Mouse (Mus musculus): ENCODE data around the gene Lce1a2.
"Not testable (repeated sequence)": the region's sequence is repeated elsewhere in the genome, so short reads cannot be mapped to it uniquely, and the experiment has no call there.

The Lce1a2 gene

GRCm38 (mm10) chr3:92670215-92670614 is at the start of gene Lce1a2:
Lce1a2 (minus strand) TSS chr3:92670315.
- no peak for DNase-seq (ENCODE audit: low read depth, low spot score)

- DNase-seq (ENCODE audit: low read depth, low spot score), result peak; percentile 6
Observed at GRCm38 (mm10) chr3:92715122-92715521, 45.0 kb upstream of the Lce1a2 start.

DNA sequence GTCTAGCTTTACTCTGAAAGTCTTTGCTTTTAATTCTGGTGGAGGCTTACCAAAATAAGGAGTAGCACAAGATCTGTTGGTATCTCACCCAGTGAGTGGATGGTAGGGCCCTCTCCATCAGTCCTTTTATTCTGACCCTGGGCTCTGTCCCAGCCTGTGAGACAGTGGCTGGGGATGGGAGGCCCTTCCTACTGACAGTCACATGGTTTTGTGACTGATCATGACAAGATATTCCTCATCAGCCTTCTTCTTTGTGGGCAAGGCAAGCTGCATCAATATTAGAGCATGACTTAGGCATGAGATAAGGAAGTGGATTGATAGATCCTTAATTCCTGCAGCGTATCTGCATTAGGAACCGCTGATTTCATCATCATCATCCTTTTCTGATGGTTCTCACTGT is 38.9 kb upstream of the Lce1a2 start, which contains the start of gene Lce1e:
Gene Lce1e (minus strand): TSS at position 101 of the 400 bp plus-strand sequence.
- DNase-seq (ENCODE audit: low read depth, low spot score), result no peak

- DNase-seq (ENCODE audit: low read depth, low spot score), result peak; percentile 82
Observed at GRCm38 (mm10) chr3:92694613-92695012, 24.5 kb upstream of the Lce1a2 start.

DNA sequence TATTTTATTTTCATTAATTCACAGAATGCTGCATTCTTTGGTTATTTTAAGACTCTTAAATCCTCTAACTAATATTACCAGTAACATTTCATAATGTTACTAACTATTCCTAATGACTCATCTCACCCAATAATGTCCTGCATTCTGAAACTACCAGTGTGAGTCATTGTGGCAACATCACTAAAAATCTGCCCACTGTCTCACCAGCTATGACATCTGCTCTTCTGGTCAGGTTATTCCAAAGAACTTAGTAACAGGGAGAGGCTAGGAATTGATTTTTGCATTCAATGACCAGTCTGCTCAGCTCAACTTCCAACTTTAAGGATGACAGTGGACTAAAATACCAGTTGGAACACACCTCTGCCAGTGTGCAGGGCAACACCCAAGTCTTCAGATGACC is 21.6 kb upstream of the Lce1a2 start:
- no peak for DNase-seq (ENCODE audit: low read depth, low spot score)

DNA sequence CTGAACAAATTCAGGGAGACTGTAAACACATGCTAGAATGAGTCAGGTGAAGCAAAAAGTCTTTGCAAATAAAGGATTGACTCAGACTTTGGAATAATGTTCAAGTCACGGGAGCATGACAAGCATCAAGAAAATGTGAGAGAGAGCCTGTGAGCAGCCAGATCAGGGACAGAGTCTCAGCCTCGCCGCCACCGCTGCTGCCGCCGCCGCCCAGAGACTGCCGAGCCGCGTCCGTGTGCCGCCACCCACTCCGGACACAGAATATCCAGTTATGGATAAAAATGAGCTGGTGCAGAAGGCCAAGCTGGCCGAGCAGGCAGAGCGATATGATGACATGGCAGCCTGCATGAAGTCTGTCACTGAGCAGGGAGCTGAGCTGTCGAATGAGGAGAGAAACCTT is 19.0 kb upstream of the Lce1a2 start:
- DNase-seq (ENCODE audit: low read depth, low spot score), result not testable (repeated sequence)

GRCm38 (mm10) chr3:92687110-92687509 is 17.0 kb upstream of the Lce1a2 start, which contains the start of gene Lce1d:
Lce1d (minus strand) TSS chr3:92687210.
- DNase-seq (ENCODE audit: low read depth, low spot score), result no peak

- DNase-seq (ENCODE audit: low read depth, low spot score), result no peak
Observed at GRCm38 (mm10) chr3:92678947-92679346, 8.8 kb upstream of the Lce1a2 start, which contains the start of gene Lce1c. Lce1c (plus strand) TSS chr3:92679247.

DNA sequence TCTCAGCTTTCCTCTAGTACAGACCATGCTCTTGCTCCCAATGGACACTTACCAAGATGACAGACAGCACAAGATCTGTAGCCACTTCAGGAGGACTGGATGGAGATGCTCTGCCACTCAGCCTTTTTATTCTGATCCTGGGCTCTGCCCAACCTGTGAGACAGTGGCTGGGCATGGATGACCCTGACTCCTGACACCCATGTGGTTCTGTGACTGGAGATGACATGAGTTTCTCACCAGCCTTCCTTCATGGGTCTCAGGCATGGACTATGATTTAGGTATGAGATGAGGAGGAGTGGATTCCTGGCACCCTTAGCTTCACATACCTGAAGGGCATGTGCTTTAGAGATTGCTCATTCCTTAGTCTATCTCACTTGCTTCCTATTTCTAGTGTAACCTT is 13.3 kb downstream of the Lce1a2 start, which contains the start of gene Lce1b:
Gene Lce1b (minus strand): TSS at position 101 of the 400 bp plus-strand sequence.
- DNase-seq (ENCODE audit: low read depth, low spot score), result no peak

DNA sequence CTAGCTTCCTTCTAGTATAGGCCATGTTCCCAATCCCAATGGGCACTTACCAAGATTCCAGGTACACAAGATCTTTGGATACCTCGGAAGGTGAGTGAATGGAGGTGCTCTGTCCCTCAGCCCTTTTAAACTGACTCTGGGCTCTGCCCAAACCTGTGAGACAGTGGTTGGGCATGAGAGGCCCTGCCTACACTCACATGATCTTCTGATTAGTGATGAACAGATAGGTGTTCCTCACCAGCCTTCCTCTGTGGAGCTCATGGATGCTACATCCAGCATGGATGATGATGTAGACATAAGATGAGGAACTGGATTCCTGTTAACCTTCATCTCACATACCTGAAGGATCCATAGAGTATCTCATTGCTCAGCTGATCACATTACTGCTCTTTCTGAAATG is 21.9 kb downstream of the Lce1a2 start, which contains the start of gene Lce1a1:
Gene Lce1a1 (minus strand): TSS at position 101 of the 400 bp plus-strand sequence.
- DNase-seq (ENCODE audit: low read depth, low spot score), result no peak

- no peak for DNase-seq (ENCODE audit: low read depth, low spot score)
Observed at GRCm38 (mm10) chr3:92639854-92640253, 30.3 kb downstream of the Lce1a2 start.

DNA sequence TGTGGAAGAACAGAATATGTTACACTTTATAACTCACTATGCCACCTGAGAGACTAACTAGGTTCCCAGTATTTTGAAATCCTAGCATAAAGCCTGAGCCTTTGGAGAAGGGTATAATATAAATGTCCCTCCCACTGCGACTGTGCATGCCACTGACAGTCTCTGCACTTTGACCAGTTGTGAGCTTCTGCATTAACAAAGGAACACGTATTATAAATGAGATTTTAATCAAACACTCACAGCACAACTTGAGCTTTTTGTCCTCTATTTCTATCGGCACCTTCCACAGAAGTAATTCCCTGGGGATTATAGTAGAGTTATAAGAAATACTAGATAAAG is 31.5 kb downstream of the Lce1a2 start:
- no peak for DNase-seq (ENCODE audit: low read depth, low spot score)

DNA sequence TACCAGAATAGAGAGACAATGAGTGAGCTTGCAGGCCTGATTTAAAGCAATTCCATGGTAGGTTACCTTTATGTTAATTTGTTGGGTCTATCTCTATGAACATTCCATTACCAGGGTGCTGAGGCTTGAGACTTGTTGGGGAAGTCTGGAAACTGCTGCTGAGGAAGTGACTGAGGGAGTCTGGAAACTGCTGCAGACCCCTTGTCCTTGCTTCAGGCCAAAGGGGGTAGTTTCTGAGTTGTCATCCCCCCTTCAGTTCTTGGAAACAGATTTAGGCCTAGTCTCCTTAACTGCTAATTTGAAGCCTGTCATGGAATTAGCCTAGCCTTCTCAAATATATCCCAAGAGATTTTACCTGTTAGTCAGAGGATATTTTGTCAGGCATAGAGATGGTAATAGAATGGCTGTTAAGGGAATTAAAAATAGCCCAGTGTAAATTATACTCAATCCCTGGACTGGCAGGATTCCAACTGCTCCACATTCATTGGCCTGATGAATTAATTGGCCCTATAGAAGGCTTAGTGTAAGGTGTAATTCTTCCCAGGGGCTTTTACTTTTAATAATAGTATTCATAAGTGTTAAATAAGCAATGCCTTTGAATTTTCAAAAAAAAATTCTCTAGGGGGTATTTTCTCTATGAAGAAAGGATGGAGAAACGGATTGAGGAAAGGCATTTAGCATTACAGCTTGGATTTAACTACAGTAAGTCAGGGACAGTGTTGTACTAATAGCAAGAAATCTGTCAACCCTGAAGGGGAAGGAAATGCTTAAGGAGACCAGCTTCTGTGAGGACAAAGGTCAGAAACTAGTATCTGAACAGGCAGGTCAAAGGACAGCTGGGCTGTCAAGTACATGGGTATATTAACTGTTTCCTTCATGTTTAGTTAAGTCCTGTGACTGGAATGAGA is 32.1 kb downstream of the Lce1a2 start:
- DNase-seq (ENCODE audit: low read depth, low spot score), result no peak

DNA sequence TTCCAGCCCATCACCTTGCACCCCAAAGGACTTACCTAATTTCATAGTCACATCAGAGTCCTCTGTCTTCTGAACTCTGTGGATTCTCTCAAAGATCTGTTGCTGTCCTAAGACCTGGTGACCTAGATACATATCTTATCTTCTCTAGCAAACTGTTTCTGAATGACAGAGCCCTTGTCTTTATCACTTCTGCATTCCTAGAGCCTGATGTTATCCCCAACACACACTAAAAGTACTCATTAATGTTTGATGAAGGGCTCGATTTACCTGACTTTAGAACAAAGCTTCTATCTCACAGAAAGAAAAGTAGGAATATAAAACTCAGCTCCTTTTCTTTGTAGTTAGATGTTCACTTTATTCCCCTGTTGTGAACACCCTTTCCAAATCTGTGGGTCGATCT is 48.6 kb downstream of the Lce1a2 start, which contains the start of gene Lce6a:
Gene Lce6a (minus strand): TSS at position 101 of the 400 bp plus-strand sequence.
- no peak for DNase-seq (ENCODE audit: low read depth, low spot score)

Data from ES-CJ7 (cell line).